Mouse (Mus musculus): ENCODE data around the gene Ino80b. TPM values are rescaled to one million over a fixed set of nuclear protein-coding genes. Genes with fewer than 3 reads are reported as not detected.

Gene Ino80b
- total and polyA plus RNA-seq, 3 experiments, result 14.9 to 30.4 (median 26.1) TPM

DNA sequence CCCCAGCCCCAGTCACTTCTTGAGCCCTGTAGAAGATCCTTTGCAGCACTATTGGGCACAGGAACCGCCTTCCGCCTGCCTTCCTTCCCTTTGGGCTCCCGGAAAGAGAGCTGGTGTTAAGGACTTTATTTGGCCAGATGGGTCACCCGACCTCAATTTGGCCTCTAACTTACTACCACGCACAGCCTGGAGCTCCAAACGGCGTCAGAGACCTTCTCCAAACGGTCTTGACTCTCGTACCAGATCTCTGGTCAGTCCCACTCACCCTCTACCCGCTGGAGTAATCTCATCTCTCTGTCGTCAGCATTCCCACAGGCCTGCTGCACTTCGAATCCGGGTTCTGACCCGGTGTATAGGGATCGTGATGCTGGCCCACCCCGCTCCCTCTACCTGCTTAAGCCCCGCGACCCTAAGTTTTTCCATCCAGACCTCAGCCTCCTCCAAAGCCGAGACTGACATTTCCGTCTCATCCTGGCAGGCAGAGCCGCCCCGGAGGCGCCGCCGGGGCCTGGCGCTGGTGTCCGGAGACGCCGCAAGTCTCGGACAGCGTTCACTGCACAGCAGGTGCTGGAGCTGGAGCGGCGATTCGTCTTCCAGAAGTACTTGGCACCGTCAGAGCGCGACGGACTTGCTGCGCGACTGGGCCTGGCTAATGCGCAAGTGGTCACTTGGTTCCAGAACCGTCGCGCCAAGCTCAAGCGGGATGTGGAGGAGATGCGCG, 37.9 kb downstream of the Ino80b start:
- no peak for DNase-seq (ENCODE audit: extremely low read depth)
- H3K9ac ChIP-seq (ENCODE audit: insufficient read depth, low read depth), result no peak overlapping the region
- no peak overlapping the region for H3K27ac ChIP-seq (ENCODE audit: insufficient read depth, low read depth)
- no peaks in the 10 kb centered on the region for H3K79me2 ChIP-seq (replicated peaks; ENCODE audit: control insufficient read depth, extremely low read depth, insufficient read depth, poor library complexity, severe bottlenecking)
- H3K4me1 ChIP-seq (ENCODE audit: control insufficient read depth in 1 of 2, insufficient read depth in 2 of 2), result peaks cover 4 to 8% of the 10 kb centered on the region in 2 experiments; a peak in 3 of 4 replicates
- H3K36me3 ChIP-seq (replicated peaks in 1 of 2; ENCODE audit: control insufficient read depth in 1 of 2, insufficient read depth in 1 of 2, low read length in 1 of 2), result peaks cover 2 to 13% of the 10 kb centered on the region in 2 experiments
- dilution Hi-C loops (cut with MboI; ENCODE audit: extremely low pct_ligation_motif_present, extremely low pct_unique_long_range_greater_than_20kb, low sequenced_read_pairs) (no loop called here), in situ Hi-C loops (cut with MboI; ENCODE audit: low pct_ligation_motif_present, low pct_unique_long_range_greater_than_20kb, low sequenced_read_pairs) (no loop called here)
- no peak overlapping the region for H3K4me2 ChIP-seq (ENCODE audit: insufficient read depth, low read depth, poor library complexity, severe bottlenecking)
- H3K4me3 ChIP-seq (replicated peaks in 1 of 3; ENCODE audit: low read depth in 2 of 3, low read length in 2 of 3, poor library complexity in 1 of 3), result no peak overlapping the region
- no peaks in the 10 kb centered on the region for H3K9me3 ChIP-seq (replicated peaks; ENCODE audit: low read length)
- H3K27me3 ChIP-seq (replicated peaks), result no peaks in the 10 kb centered on the region
- TF ChIP-seq MXI1 (IDR thresholded peaks at IDR 0.05; ENCODE audit: low read depth, low read length) (no peak), HCFC1 (IDR thresholded peaks at IDR 0.05; ENCODE audit: low read depth, low read length) (no peak), GABPA (IDR thresholded peaks at IDR 0.05; ENCODE audit: insufficient replicate concordance, low read depth, low read length) (no peak), JUN (IDR thresholded peaks at IDR 0.05; ENCODE audit: insufficient read depth, low read depth, low read length) (no peak), RCOR1 (conservative IDR thresholded peaks at IDR 0.05; ENCODE audit: low read depth, low read length) (no peak), PAX5 (IDR thresholded peaks at IDR 0.05; ENCODE audit: low read length) (no peak), EP300 (IDR thresholded peaks at IDR 0.05; ENCODE audit: low read length) (no peak)

DNA sequence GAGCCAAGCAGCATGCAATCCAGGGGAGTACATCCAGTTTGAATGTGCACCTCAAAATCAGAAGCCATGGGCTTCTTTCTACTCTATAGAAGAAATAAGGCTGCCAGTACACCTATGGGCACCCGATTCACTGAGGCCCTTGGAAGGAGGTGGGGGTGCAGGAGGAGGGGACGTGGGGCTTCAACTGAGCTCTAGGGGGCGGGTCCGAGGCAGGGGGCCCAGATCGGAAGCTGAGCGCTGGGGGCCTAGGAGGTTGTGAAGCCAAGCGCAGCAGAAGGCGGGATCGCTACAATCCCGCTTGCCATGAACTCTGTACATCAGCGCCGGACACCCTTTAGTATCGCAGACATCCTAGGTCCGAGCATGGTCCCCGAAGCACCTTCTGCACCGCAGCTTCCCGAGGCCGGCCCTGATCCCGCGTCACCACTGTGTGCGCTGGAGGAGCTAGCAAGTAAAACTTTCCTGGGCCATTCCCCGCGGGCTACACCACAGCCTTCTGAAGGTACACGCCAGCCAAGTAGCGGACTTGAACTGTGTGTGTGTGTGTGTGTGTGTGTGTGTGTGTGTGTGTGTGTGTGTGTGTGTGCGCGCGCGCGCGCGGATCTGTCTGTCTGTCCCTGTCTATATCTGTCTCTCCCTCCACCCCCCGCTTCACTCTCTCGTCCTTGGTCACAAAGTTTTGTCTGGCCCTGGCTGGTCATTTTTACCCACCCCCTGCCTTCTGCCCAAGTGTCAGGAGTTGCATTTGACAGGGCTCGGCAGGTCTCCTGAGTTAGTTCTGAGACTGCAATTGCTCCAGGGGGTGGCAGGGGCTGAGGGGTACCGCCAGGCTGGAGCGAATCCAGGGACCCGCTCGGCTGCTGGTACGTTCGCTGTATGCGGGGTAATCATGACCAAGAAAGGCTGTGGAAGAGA, 38.9 kb downstream of the Ino80b start, which contains the start of gene Lbx2:
Gene Lbx2, plus strand, starts transcription at position 247 of the 915 bp plus-strand sequence.
- in situ Hi-C loops (cut with MboI; ENCODE audit: low pct_ligation_motif_present, low pct_unique_long_range_greater_than_20kb, low sequenced_read_pairs), result no loop called here
- Histone ChIP-seq H3K27me3 (replicated peaks) (no peaks in the 10 kb centered on the region), H3K4me2 (ENCODE audit: insufficient read depth, low read depth, poor library complexity, severe bottlenecking) (no peak within 1 kb of the TSS), H3K9ac (ENCODE audit: insufficient read depth, low read depth) (no peak within 1 kb of the TSS), H3K27ac (ENCODE audit: insufficient read depth, low read depth) (no peak within 1 kb of the TSS), H3K4me3 (replicated peaks in 1 of 3; ENCODE audit: low read depth in 2 of 3, low read length in 2 of 3, poor library complexity in 1 of 3) (no peak within 1 kb of the TSS), H3K9me3 (replicated peaks; ENCODE audit: low read length) (no peaks in the 10 kb centered on the region), H3K36me3 (replicated peaks in 1 of 2; ENCODE audit: control insufficient read depth in 1 of 2, insufficient read depth in 1 of 2, low read length in 1 of 2) (peaks cover 3 to 20% of the 10 kb centered on the region in 2 experiments), H3K4me1 (ENCODE audit: control insufficient read depth in 1 of 2, insufficient read depth in 2 of 2) (peaks cover 4 to 8% of the 10 kb centered on the region in 2 experiments; a peak in 3 of 4 replicates), H3K79me2 (replicated peaks; ENCODE audit: control insufficient read depth, extremely low read depth, insufficient read depth, poor library complexity, severe bottlenecking) (no peaks in the 10 kb centered on the region)
- no peak for TF ChIP-seq TBP (conservative IDR thresholded peaks at IDR 0.05; ENCODE audit: low read depth, low read length)
- no peak for TF ChIP-seq E2F4 (IDR thresholded peaks at IDR 0.05; ENCODE audit: insufficient replicate concordance, low read depth, low read length)
- TF ChIP-seq ZNF384 (IDR thresholded peaks at IDR 0.05; ENCODE audit: low read depth, low read length), result no peak
- no peak for TF ChIP-seq CHD1 (IDR thresholded peaks at IDR 0.05; ENCODE audit: low read depth, low read length)
- TF ChIP-seq TCF12 (IDR thresholded peaks at IDR 0.05; ENCODE audit: low read depth, low read length), result no peak
- no peak for DNase-seq (ENCODE audit: extremely low read depth)
- dilution Hi-C loops (cut with MboI; ENCODE audit: extremely low pct_ligation_motif_present, extremely low pct_unique_long_range_greater_than_20kb, low sequenced_read_pairs), result no loop called here

Measured in CH12.LX (cell line).